In the genomic region with DNA sequence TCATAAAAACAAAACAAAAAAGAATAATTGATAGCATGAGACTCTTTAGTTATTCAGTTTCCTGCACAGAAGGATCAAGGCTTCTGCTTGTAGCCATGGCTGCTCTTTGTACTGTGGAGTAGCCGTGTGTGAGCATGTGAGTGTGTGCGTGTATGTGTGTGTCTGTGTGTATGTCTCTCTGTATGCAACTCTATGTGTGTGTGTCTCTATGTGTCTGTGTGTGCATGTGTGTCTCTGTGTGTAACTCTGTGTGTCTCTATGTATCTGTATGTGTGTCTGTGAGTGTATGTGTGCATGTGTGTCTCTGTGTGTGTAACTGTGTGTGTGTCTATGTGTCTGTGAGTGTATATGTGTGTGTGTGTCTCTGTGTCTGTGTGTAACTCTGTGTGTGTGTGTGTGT, we compare ENCODE assay signal across 8 mouse cellular contexts. TPM values are rescaled to one million over a fixed set of nuclear protein-coding genes. Genes with fewer than 3 reads are reported as not detected.
DNase-seq lines count a peak whose midpoint lies in the region; ATAC-seq lines count a peak whose summit lies in the region.

No protein-coding gene starts in this region.

- 68% methylated on average over 2 of the region's 2 CpGs for WGBS in heart, embryonic 10.5 days
- WGBS in neural tube, embryonic 11.5 days = 46% methylated on average over 2 of the region's 2 CpGs
- 66% methylated on average over 2 of the region's 2 CpGs for WGBS in liver, embryonic 11.5 days

- H3K9me3 ChIP-seq in heart, embryonic 10.5 days = no peaks in the 10 kb centered on the region
- H3K9me3 ChIP-seq in neural tube, embryonic 11.5 days (ENCODE audit: control insufficient read depth, low read length) = no peaks in the 10 kb centered on the region
- H3K9me3 ChIP-seq in liver, embryonic 11.5 days (ENCODE audit: control insufficient read depth, low read length) = no peaks in the 10 kb centered on the region

- no peak for DNase-seq in heart, embryonic 10.5 days (ENCODE audit: low spot score)
- DNase-seq in heart, postnatal 36 days = no peak
- no peak for DNase-seq in neural tube, embryonic 11.5 days (ENCODE audit: low spot score)
- DNase-seq in neural tube, embryonic 10.5 days (ENCODE audit: extremely low spot score, low spot score) = no peak
- DNase-seq in liver, embryonic 11.5 days (ENCODE audit: low spot score) = no peak
- DNase-seq in testis, postnatal 10 days (ENCODE audit: low spot score) = no peak

- peak overlapping the region; percentile 99 for H3K27ac ChIP-seq in heart, embryonic 10.5 days
- H3K27ac ChIP-seq in neural tube, embryonic 11.5 days (ENCODE audit: low read depth, low read length) = no peak overlapping the region
- H3K27ac ChIP-seq in liver, embryonic 11.5 days (ENCODE audit: low read depth, low read length) = peak overlapping the region; percentile 1; the same call in 1 of the 2 replicates

- peaks cover 81% of the 10 kb centered on the region for H3K4me1 ChIP-seq in heart, embryonic 10.5 days
- peaks cover 20% of the 10 kb centered on the region for H3K4me1 ChIP-seq in neural tube, embryonic 11.5 days (ENCODE audit: control insufficient read depth, insufficient read depth, low read length)
- H3K4me1 ChIP-seq in liver, embryonic 11.5 days (replicated peaks; ENCODE audit: control insufficient read depth, insufficient read depth, low read length) = peaks cover 65% of the 10 kb centered on the region

- no peak overlapping the region for H3K9ac ChIP-seq in neural tube, embryonic 11.5 days (ENCODE audit: low read length)
- H3K9ac ChIP-seq in liver, embryonic 11.5 days (ENCODE audit: low read depth, low read length) = peak overlapping the region; percentile 11

- H3K27me3 ChIP-seq in heart, embryonic 10.5 days (ENCODE audit: insufficient read depth, poor library complexity, severe bottlenecking) = no peaks in the 10 kb centered on the region
- H3K27me3 ChIP-seq in neural tube, embryonic 11.5 days (ENCODE audit: control insufficient read depth, insufficient read depth, low read length) = no peaks in the 10 kb centered on the region
- no peaks in the 10 kb centered on the region for H3K27me3 ChIP-seq in liver, embryonic 11.5 days (replicated peaks; ENCODE audit: control insufficient read depth, insufficient read depth, low read length)

- intact Hi-C loops in heart, postnatal 36 days (cut with DNase I) = loop anchor here (5.0 kb wide), 1 partner anchor 48 kb away; a partner anchor contains a TSS

- peak overlapping the region; percentile 15; the same call in 1 of the 2 replicates for H3K4me2 ChIP-seq in neural tube, embryonic 11.5 days (ENCODE audit: low read depth)
- H3K4me2 ChIP-seq in liver, embryonic 11.5 days = peak overlapping the region; percentile 99

- peak overlapping the region; percentile 96 for H3K4me3 ChIP-seq in heart, embryonic 10.5 days
- H3K4me3 ChIP-seq in neural tube, embryonic 11.5 days (ENCODE audit: low read depth, low read length) = no peak overlapping the region
- H3K4me3 ChIP-seq in liver, embryonic 11.5 days (ENCODE audit: low read depth, low read length) = peak overlapping the region; percentile 2; the same call in 1 of the 2 replicates

- ATAC-seq in neural tube, embryonic 11.5 days (ENCODE audit: insufficient read depth, low FRiP score, low TSS enrichment) = no peak
- ATAC-seq in liver, embryonic 11.5 days (replicated peaks; ENCODE audit: low FRiP score) = no peak
- no peak for ATAC-seq in monocyte, adult 5-6 weeks (replicated peaks; ENCODE audit: insufficient number of reproducible peaks, low FRiP score, low TSS enrichment, poor library complexity, severe bottlenecking)
- ATAC-seq in erythroid progenitor cell, adult 5-6 weeks (replicated peaks; ENCODE audit: low FRiP score, poor library complexity, severe bottlenecking) = no peak

- peaks cover 10% of the 10 kb centered on the region; the same call in 1 of the 2 replicates for H3K36me3 ChIP-seq in heart, embryonic 10.5 days
- H3K36me3 ChIP-seq in neural tube, embryonic 11.5 days (ENCODE audit: control insufficient read depth, insufficient read depth, low read length) = no peaks in the 10 kb centered on the region
- no peaks in the 10 kb centered on the region for H3K36me3 ChIP-seq in liver, embryonic 11.5 days (ENCODE audit: control insufficient read depth, insufficient read depth, low read length)

RNA-seq across cellular contexts. Expression of a gene that starts 2.1 kb away (rescaled TPM):
- polyA plus RNA-seq in heart, embryonic 10.5 days (2016; fragmentation: Nextera tagmentation; extraction: Ambion mirVana) = 53.7 and 85.6 TPM in 2 replicates
- 100 to 1,000 TPM; 128 to 159 TPM for total RNA-seq in heart, postnatal 36 days (2021)
- polyA plus RNA-seq in neural tube, embryonic 11.5 days (2014; fragmentation: Nextera tagmentation; extraction: Ambion mirVana) = 35.8 and 40.8 TPM in 2 replicates
- 26.2 and 28.7 TPM in 2 replicates for polyA plus RNA-seq in liver, embryonic 11.5 days (2014; fragmentation: Nextera tagmentation; extraction: Ambion mirVana)
- total RNA-seq in monocyte, adult 5-6 weeks (2017) = 28.8 to 49.4 TPM (median 38.9 TPM) in 3 replicates
- total RNA-seq in erythroid progenitor cell, adult 5-6 weeks (2015; ENCODE audit: low replicate concordance) = 5.4 and 6.1 TPM in 2 replicates
- total RNA-seq in erythroid progenitor cell, adult 5-6 weeks (2017; ENCODE audit: low replicate concordance) = 2.3 and 5.8 TPM in 2 replicates

RNA-seq across cellular contexts. Expression of a gene that starts 48.6 kb away (rescaled TPM):
- polyA plus RNA-seq in heart, embryonic 10.5 days (2016; fragmentation: Nextera tagmentation; extraction: Ambion mirVana) = 44.7 and 56.1 TPM in 2 replicates
- 10 to 100 TPM; 55.0 to 67.6 TPM for total RNA-seq in heart, postnatal 36 days (2021)
- 51.9 and 57.4 TPM in 2 replicates for polyA plus RNA-seq in neural tube, embryonic 11.5 days (2014; fragmentation: Nextera tagmentation; extraction: Ambion mirVana)
- polyA plus RNA-seq in liver, embryonic 11.5 days (2014; fragmentation: Nextera tagmentation; extraction: Ambion mirVana) = 13.3 and 14.0 TPM in 2 replicates
- total RNA-seq in monocyte, adult 5-6 weeks (2017) = 44.6 to 80.4 TPM (median 63.0 TPM) in 3 replicates
- 19.8 and 22.2 TPM in 2 replicates for total RNA-seq in erythroid progenitor cell, adult 5-6 weeks (2015; ENCODE audit: low replicate concordance)
- 9.2 and 10.7 TPM in 2 replicates for total RNA-seq in erythroid progenitor cell, adult 5-6 weeks (2017; ENCODE audit: low replicate concordance)
